Mouse (Mus musculus) olfactory bulb, adult 2 months (tissue): ENCODE measurements around the gene Srcin1.

Experiments used
- CTCF ChIP-seq: fragments of 200-500 bp; IDR thresholded peaks from 2 replicates; pipeline ENCODE4 v1.5.1; 2012; ENCODE audit warnings: low read depth, mild to moderate bottlenecking, low read length, moderate library complexity; ENCODE audit not compliant: insufficient read depth
- POLR2A ChIP-seq: fragments of 200-500 bp; IDR thresholded peaks from 2 replicates; pipeline ENCODE4 v1.6.1; 2012; ENCODE audit warnings: mild to moderate bottlenecking, low read depth, low read length, moderate library complexity; ENCODE audit not compliant: insufficient read depth

DNA sequence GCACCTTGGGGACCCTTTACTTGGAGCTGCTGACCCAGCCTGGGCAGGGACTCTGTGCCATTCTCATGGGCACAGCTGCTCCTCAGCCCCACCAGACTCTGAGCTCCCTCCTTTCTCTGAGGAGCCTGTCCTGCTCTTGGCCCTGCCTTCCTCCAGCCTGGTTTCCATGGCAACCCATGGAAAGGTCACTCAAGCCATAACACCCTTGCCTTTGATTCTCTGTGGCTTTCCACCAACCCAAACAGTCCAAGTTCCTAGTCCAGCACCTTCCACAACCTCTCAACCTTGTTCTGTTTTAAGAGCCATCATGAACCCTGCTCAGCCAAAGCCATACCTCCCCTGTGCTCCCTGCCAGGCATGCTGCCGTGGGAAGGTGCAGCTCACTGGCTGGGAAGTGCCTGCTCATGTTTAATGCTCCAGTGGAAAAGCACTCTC lies 52.1 kb downstream of the Srcin1 start:
- TF ChIP-seq CTCF (no peak), POLR2A (no peak)
